Mouse (Mus musculus) intestine, postnatal 0 days (tissue): ENCODE results near the gene Mlh1. TPM values are rescaled to one million over a fixed set of nuclear protein-coding genes. Genes with fewer than 3 reads are reported as not detected.

Experiments used
- ATAC-seq: fragments of 200-750 bp; cut with Nextera tagmentation; 2 replicates; pipeline ENCODE4 v1.8.0; 2017; ENCODE audit warnings: mild to moderate bottlenecking, moderate TSS enrichment, moderate library complexity
- H3K27ac ChIP-seq: fragments of 300-500 bp; sonication (generic); 2 replicates; pipeline ENCODE4 v1.5.1; 2014; ENCODE audit warnings: mild to moderate bottlenecking, low read depth, low read length, moderate library complexity
- H3K27me3 ChIP-seq: fragments of 300-500 bp; sonication (generic); replicated peaks from 2 replicates; pipeline ENCODE4 v1.6.1; 2014; ENCODE audit warnings: low read length, mixed read lengths; ENCODE audit not compliant: control insufficient read depth, insufficient read depth
- H3K36me3 ChIP-seq: fragments of 300-500 bp; sonication (generic); 2 replicates; pipeline ENCODE4 v1.6.1; 2014; ENCODE audit warnings: mild to moderate bottlenecking, moderate library complexity; ENCODE audit not compliant: control insufficient read depth, insufficient read depth
- H3K4me1 ChIP-seq: fragments of 300-500 bp; sonication (generic); replicated peaks from 2 replicates; pipeline ENCODE4 v1.6.1; 2014; ENCODE audit warnings: antibody characterized with exemption, low read length, mixed read lengths; ENCODE audit not compliant: control insufficient read depth, insufficient read depth
- H3K4me2 ChIP-seq: fragments of 300-500 bp; sonication (generic); replicated peaks from 2 replicates; pipeline ENCODE4 v1.6.1; 2014; ENCODE audit warnings: low read depth, mild to moderate bottlenecking, moderate library complexity
- H3K4me3 ChIP-seq: fragments of 300-500 bp; sonication (generic); 2 replicates; pipeline ENCODE4 v1.5.1; 2014; ENCODE audit warnings: low read depth, low read length
- H3K9ac ChIP-seq: fragments of 300-500 bp; sonication (generic); 2 replicates; pipeline ENCODE4 v1.6.1; 2014; ENCODE audit warnings: mild to moderate bottlenecking, low read depth, low read length
- H3K9me3 ChIP-seq: fragments of 300-500 bp; sonication (generic); 2 replicates; pipeline ENCODE4 v1.6.1; 2016; ENCODE audit warnings: mixed run types; ENCODE audit not compliant: control insufficient read depth
- CTCF ChIP-seq: sonication (generic); IDR thresholded peaks from 2 replicates; pipeline ENCODE4 v1.5.1; 2016; ENCODE audit warnings: low read depth, mild to moderate bottlenecking, control low read depth, antibody characterized with exemption, moderate library complexity
- WGBS: fragments of 180-500 bp; shearing (Covaris S2); extraction: QIAGEN DNeasy Blood & Tissue Kit; methylation state at CpG from one replicate; pipeline ENCODE4 v1.1.7; 2014; 5-methylcytosine and 5-hydroxymethylcytosine counted together
- polyA plus RNA-seq: library from polyadenylated mRNA; unstranded; fragments of >200 nt; fragmentation: Nextera tagmentation; extraction: Ambion mirVana; gene quantifications from 2 replicates; pipeline ENCODE4 v1.2.1, GENCODE M21; 2015

Gene Mlh1
- polyA plus RNA-seq: 11.7 and 12.3 TPM in 2 replicates

DNA sequence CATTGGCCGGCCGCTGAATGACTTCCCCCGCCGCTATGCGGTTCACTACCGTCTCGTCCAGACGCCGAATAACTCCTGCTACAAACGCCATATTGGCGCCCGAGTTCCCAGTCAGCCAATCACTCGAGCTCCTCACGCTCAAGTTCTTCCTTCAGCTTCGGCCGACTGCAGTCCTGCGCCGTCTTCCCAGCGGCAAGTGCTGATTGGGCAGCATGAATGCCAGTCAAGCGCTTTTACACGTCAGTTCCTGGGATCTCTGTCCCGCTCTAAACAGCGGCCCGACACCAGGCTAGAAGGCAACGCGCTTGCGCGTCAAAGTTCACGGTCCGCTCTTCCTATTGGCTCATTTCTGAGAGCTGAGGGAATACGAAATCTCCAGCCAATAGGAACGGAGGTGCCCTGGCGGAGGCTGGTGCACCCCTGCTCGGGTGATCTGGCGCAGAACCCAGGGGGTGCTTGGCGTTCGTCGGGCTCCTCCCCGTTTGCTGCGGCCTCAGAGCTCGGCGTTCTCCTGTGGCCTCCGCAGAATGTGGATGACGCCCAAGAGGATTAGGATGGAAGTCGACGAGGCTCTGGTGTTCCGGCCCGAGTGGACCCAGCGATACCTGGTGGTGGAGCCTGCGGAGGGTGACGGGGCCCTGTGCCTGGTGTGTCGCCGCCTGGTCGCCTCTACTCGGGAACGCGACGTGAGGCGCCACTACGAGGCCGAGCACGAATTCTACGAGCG, at the start of gene Mlh1, which contains the start of gene Epm2aip1:
Gene Mlh1 (minus strand): TSS at position 358 of the 727 bp plus-strand sequence.
Gene Epm2aip1 (plus strand): TSS at position 496 of the 727 bp plus-strand sequence.
- under 1% methylated on average over 64 of the region's 64 CpGs for whole genome bisulfite sequencing
- H3K9me3 ChIP-seq: no peaks in the 10 kb centered on the region
- H3K36me3 ChIP-seq: peaks cover 17% of the 10 kb centered on the region
- H3K9ac ChIP-seq: peak within 1 kb of the TSS; percentile 92
- H3K4me3 ChIP-seq: peak within 1 kb of the TSS; percentile 87
- H3K4me1 ChIP-seq: 0 out of 2 replicates have a peak, but pooled peaks cover 9% of the 10 kb centered on the region
- peak; percentile 22 for TF ChIP-seq CTCF
- peak within 1 kb of the TSS; percentile 84 for H3K4me2 ChIP-seq
- ATAC-seq: peak; percentile 98
- peak within 1 kb of the TSS; percentile 96 for H3K27ac ChIP-seq
- H3K27me3 ChIP-seq: no peaks in the 10 kb centered on the region

- no peaks in the 10 kb centered on the region for H3K36me3 ChIP-seq
- H3K9me3 ChIP-seq: no peaks in the 10 kb centered on the region
- no peak overlapping the region for H3K9ac ChIP-seq
- 0 out of 2 replicates have a peak, but pooled peaks cover 4% of the 10 kb centered on the region for H3K27me3 ChIP-seq
- 74% methylated on average over 4 of the region's 4 CpGs for WGBS
- no peaks in the 10 kb centered on the region for H3K4me1 ChIP-seq
- ATAC-seq: no peak
- H3K27ac ChIP-seq: no peak overlapping the region
- no peak for TF ChIP-seq CTCF
- no peak overlapping the region for H3K4me3 ChIP-seq
- H3K4me2 ChIP-seq: no peak overlapping the region
These were observed 49.3 kb upstream of the Mlh1 start for GRCm38 (mm10) chr9:111320912-111321311.

- Histone ChIP-seq H3K9ac (no peak overlapping the region), H3K4me3 (no peak overlapping the region), H3K9me3 (no peaks in the 10 kb centered on the region), H3K4me2 (no peak overlapping the region), H3K4me1 (peaks cover 12% of the 10 kb centered on the region), H3K36me3 (no peaks in the 10 kb centered on the region), H3K27ac (no peak overlapping the region), H3K27me3 (peaks cover 53% of the 10 kb centered on the region)
- TF ChIP-seq CTCF: peak; percentile 84
- 37% methylated on average over 5 of the region's 5 CpGs for WGBS
- peak; percentile 38; the same call in 1 of the 2 replicates for ATAC-seq
These were observed 42.6 kb upstream of the Mlh1 start for GRCm38 (mm10) chr9:111314219-111314618.

DNA sequence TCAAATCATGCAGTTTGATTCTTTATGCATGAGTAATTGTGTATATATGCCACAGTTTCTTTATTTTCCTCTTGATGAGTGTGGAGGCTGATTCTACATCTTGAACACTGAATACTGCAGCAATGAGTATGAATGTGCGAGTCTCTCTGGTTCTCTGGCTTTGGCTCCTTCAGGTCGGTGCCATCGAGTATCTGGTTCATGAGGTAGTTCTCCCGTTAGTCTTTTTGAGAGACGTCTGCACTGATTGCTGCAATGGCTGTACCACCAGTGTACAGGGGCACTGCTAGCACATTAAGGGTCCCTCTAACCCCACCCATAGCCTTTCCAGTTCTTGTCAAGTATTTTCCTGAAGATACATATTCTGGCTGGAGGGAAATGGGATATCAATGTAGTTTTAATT, 42.2 kb upstream of the Mlh1 start:
- Histone ChIP-seq H3K27ac (no peak overlapping the region), H3K36me3 (no peaks in the 10 kb centered on the region), H3K4me3 (no peak overlapping the region), H3K27me3 (peaks cover 56% of the 10 kb centered on the region), H3K9ac (no peak overlapping the region), H3K4me2 (no peak overlapping the region), H3K4me1 (peaks cover 12% of the 10 kb centered on the region), H3K9me3 (no peaks in the 10 kb centered on the region)
- ATAC-seq: no peak
- TF ChIP-seq CTCF: no peak
- 32% methylated on average over 5 of the region's 5 CpGs for WGBS

DNA sequence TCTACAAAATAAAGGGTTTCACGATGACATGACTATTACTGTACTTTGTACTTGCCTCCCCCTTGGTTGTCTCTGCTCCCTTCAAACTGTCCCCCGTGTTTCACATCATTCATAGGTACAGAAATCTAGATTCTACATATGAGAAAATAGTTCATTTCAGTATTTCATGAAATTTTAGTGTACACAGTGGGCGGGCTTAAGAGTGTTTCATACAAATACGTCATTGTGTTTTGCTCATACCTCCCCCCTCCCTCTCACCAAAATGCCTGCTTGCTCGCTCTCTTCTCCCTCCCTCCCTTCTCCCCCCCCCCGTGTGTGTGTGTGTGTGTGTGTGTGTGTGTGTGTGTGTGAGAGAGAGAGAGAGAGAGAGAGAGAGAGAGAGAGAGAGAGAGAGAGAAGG, 41.7 kb upstream of the Mlh1 start:
- WGBS: 23% methylated on average over 5 of the region's 6 CpGs
- peaks cover 56% of the 10 kb centered on the region for H3K27me3 ChIP-seq
- ATAC-seq: no peak

GRCm38 (mm10) chr9:111312442-111313141, 41.0 kb upstream of the Mlh1 start:
- no peak for TF ChIP-seq CTCF
- H3K27me3 ChIP-seq: peaks cover 56% of the 10 kb centered on the region
- H3K4me3 ChIP-seq: peak overlapping the region; percentile 44
- no peak for ATAC-seq
- no peak overlapping the region for H3K9ac ChIP-seq
- peaks cover 12% of the 10 kb centered on the region for H3K4me1 ChIP-seq
- no peaks in the 10 kb centered on the region for H3K9me3 ChIP-seq
- under 1% methylated on average over 42 of the region's 59 CpGs for WGBS
- H3K27ac ChIP-seq: no peak overlapping the region
- no peaks in the 10 kb centered on the region for H3K36me3 ChIP-seq
- peak overlapping the region; percentile 73 for H3K4me2 ChIP-seq

More for the DNA sequence above, 41.7 kb upstream of the Mlh1 start:
- no peaks in the 10 kb centered on the region for H3K9me3 ChIP-seq
- no peak overlapping the region for H3K9ac ChIP-seq
- no peak overlapping the region for H3K4me3 ChIP-seq
- TF ChIP-seq CTCF: no peak
- no peaks in the 10 kb centered on the region for H3K36me3 ChIP-seq
- H3K4me1 ChIP-seq: peaks cover 12% of the 10 kb centered on the region
- H3K4me2 ChIP-seq: no peak overlapping the region
- H3K27ac ChIP-seq: no peak overlapping the region
